Comparison of ENCODE assay signal across 10 mouse cellular contexts in the genomic region with DNA sequence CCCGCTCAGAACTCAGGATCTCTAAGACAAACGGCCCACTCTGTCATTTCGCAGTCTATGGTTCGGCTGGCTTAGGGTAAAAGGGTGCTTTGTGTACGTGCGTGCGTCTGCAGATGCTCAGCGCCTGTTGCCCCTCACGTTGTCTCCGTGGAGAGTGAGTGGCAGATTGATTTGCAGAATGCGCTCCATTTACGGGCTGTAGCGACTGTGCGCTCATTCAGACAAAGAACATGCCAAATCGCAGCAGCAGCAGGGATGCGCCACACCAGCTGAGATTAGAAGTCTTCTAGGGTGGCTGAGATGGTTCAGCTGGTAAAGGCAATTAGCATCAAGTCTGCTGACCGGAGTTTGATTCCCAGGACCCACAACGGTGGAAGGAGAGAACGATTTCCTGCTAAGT. TPM values are rescaled to one million over a fixed set of nuclear protein-coding genes. Genes with fewer than 3 reads are reported as not detected.
A peak's percentile ranks its signal among the peaks of the same experiment; 100 is the strongest.
DNase-seq lines count a peak whose midpoint lies in the region; ATAC-seq and TF ChIP-seq lines count a peak whose summit lies in the region.
"Had no signal": no experiment of that assay in that cellular context is flagged by ENCODE, and none has a peak within 500 bp of the region (broad histone marks: within the 10 kb centered on the region; RNA-seq: fewer than 3 reads in every experiment).

No protein-coding gene starts in this region.

- no peak for TF ChIP-seq POLR2A in heart, adult 2 months (IDR thresholded peaks at IDR 0.05; ENCODE audit: insufficient read depth, low read depth, low read length)

- peak overlapping the region; percentile 43 for H3K4me2 ChIP-seq in heart, embryonic 14.5 days (ENCODE audit: low read length)
- peak overlapping the region; percentile 48 for H3K4me2 ChIP-seq in forebrain, postnatal 0 days (ENCODE audit: low read depth)
- H3K4me2 ChIP-seq in midbrain, embryonic 13.5 days (replicated peaks): peak overlapping the region; percentile 48
- H3K4me2 ChIP-seq in lung, postnatal 0 days (replicated peaks; ENCODE audit: low read depth, low read length): no peak overlapping the region

- 41% methylated on average over 19 of the region's 19 CpGs for WGBS in heart, embryonic 14.5 days
- WGBS in heart, adult 2 months: 63% methylated on average over 19 of the region's 19 CpGs
- 10% methylated on average over 19 of the region's 19 CpGs for WGBS in forebrain, postnatal 0 days
- 22% methylated on average over 19 of the region's 19 CpGs for WGBS in midbrain, embryonic 13.5 days
- WGBS in lung, postnatal 0 days: 56% methylated on average over 19 of the region's 19 CpGs

- no peak for TF ChIP-seq CTCF in heart, adult 2 months (IDR thresholded peaks at IDR 0.05)
- no peak for TF ChIP-seq CTCF in forebrain, postnatal 0 days (IDR thresholded peaks at IDR 0.05; ENCODE audit: low read depth)
- no peak for TF ChIP-seq CTCF in lung, postnatal 0 days (IDR thresholded peaks at IDR 0.05)

- ATAC-seq in heart, embryonic 14.5 days (ENCODE audit: insufficient number of reproducible peaks, insufficient read depth, low FRiP score, low read depth): no peak
- ATAC-seq in forebrain, postnatal 0 days: peak; percentile 71
- peak; percentile 59 for ATAC-seq in midbrain, embryonic 13.5 days
- no peak for ATAC-seq in lung, postnatal 0 days

- H3K4me3 ChIP-seq in heart, embryonic 14.5 days (ENCODE audit: control insufficient read depth in 1 of 2, insufficient read depth in 1 of 2, low read depth in 1 of 2, low read length in 2 of 2): 0 out of 4 replicates have a peak overlapping the region, but pooled peaks of 1 of the 2 experiments have one; percentile 0
- H3K4me3 ChIP-seq in heart, adult 2 months: no peak overlapping the region
- H3K4me3 ChIP-seq in forebrain, postnatal 0 days (ENCODE audit: low read depth, low read length): peak overlapping the region; percentile 16
- H3K4me3 ChIP-seq in midbrain, embryonic 13.5 days (replicated peaks): peak overlapping the region; percentile 24
- no peak overlapping the region for H3K4me3 ChIP-seq in lung, postnatal 0 days (ENCODE audit: low read depth, low read length)

- no peak for TF ChIP-seq EP300 in heart, adult 2 months (IDR thresholded peaks at IDR 0.05; ENCODE audit: insufficient read depth, low read depth, low read length)
- TF ChIP-seq EP300 in lung, postnatal 0 days (IDR thresholded peaks at IDR 0.05): no peak

- H3K36me3 ChIP-seq in heart, embryonic 14.5 days (ENCODE audit: control insufficient read depth, insufficient read depth, low read length): no peaks in the 10 kb centered on the region
- H3K36me3 ChIP-seq in heart, adult 2 months (ENCODE audit: control insufficient read depth, insufficient read depth, low read length): no peaks in the 10 kb centered on the region; the same call in 1 of the 2 replicates
- no peaks in the 10 kb centered on the region for H3K36me3 ChIP-seq in forebrain, postnatal 0 days (ENCODE audit: insufficient read depth)
- no peaks in the 10 kb centered on the region for H3K36me3 ChIP-seq in midbrain, embryonic 13.5 days
- H3K36me3 ChIP-seq in lung, postnatal 0 days (ENCODE audit: insufficient read depth, low read length): no peaks in the 10 kb centered on the region

- H3K9ac ChIP-seq in heart, embryonic 14.5 days (ENCODE audit: low read length): no peak overlapping the region
- no peak overlapping the region for H3K9ac ChIP-seq in heart, adult 2 months (ENCODE audit: low read depth, low read length)
- H3K9ac ChIP-seq in forebrain, postnatal 0 days: peak overlapping the region; percentile 18; the same call in 1 of the 2 replicates
- H3K9ac ChIP-seq in midbrain, embryonic 13.5 days (replicated peaks): no peak overlapping the region; the same call in 1 of the 2 replicates
- H3K9ac ChIP-seq in lung, postnatal 0 days (replicated peaks; ENCODE audit: low read depth): no peak overlapping the region
- H3K9ac ChIP-seq: liver, embryonic 14.5 days had no signal

- DNase-seq in heart, adult 2 months: no peak
- peak; percentile 43 for DNase-seq in brain, adult 2 months (ENCODE audit: low read depth, low spot score)
- DNase-seq in forebrain, postnatal 0 days: peak; percentile 74
- DNase-seq in adipocyte (ENCODE audit: low spot score): no peak
- no peak for DNase-seq in right cerebral cortex, adult 18-20 months
- no peak for DNase-seq in lung, postnatal 0 days (ENCODE audit: low spot score)

- H3K4me1 ChIP-seq in heart, embryonic 14.5 days (ENCODE audit: control insufficient read depth in 2 of 2, insufficient read depth in 2 of 2, low read length in 2 of 2): peaks cover 0 to 18% of the 10 kb centered on the region in 2 experiments; a peak in 3 of 4 replicates
- no peaks in the 10 kb centered on the region; the same call in none of the 2 replicates for H3K4me1 ChIP-seq in heart, adult 2 months (ENCODE audit: control insufficient read depth, insufficient read depth, low read length)
- H3K4me1 ChIP-seq in forebrain, postnatal 0 days (ENCODE audit: insufficient read depth): peaks cover 6% of the 10 kb centered on the region
- peaks cover 36% of the 10 kb centered on the region for H3K4me1 ChIP-seq in midbrain, embryonic 13.5 days (replicated peaks)
- H3K4me1 ChIP-seq in lung, postnatal 0 days (ENCODE audit: insufficient read depth, low read depth, low read length): peaks cover 3% of the 10 kb centered on the region; the same call in 1 of the 2 replicates

- intact Hi-C loops in heart, adult 2 months (cut with DNase I): no loop called here

- H3K9me3 ChIP-seq in heart, embryonic 14.5 days (ENCODE audit: control insufficient read depth, low read length): no peaks in the 10 kb centered on the region
- H3K9me3 ChIP-seq in forebrain, postnatal 0 days (ENCODE audit: low read length): no peaks in the 10 kb centered on the region
- no peaks in the 10 kb centered on the region for H3K9me3 ChIP-seq in midbrain, embryonic 13.5 days
- H3K9me3 ChIP-seq in lung, postnatal 0 days (ENCODE audit: low read length): no peaks in the 10 kb centered on the region

- H3K27ac ChIP-seq in heart, embryonic 14.5 days (replicated peaks in 1 of 2; ENCODE audit: control insufficient read depth in 1 of 2, insufficient read depth in 1 of 2, low read depth in 2 of 2, low read length in 2 of 2): no peak overlapping the region
- no peak overlapping the region for H3K27ac ChIP-seq in heart, adult 2 months
- H3K27ac ChIP-seq in forebrain, postnatal 0 days (ENCODE audit: low read depth, low read length): peak overlapping the region; percentile 15; the same call in 1 of the 2 replicates
- H3K27ac ChIP-seq in midbrain, embryonic 13.5 days: peak overlapping the region; percentile 8; the same call in 1 of the 2 replicates
- H3K27ac ChIP-seq in lung, postnatal 0 days (ENCODE audit: low read length): no peak overlapping the region
- H3K27ac ChIP-seq: liver, embryonic 14.5 days had no signal

- H3K79me2 ChIP-seq in heart, adult 2 months (replicated peaks; ENCODE audit: control insufficient read depth, insufficient read depth, low read length): no peaks in the 10 kb centered on the region

- no peaks in the 10 kb centered on the region for H3K27me3 ChIP-seq in heart, embryonic 14.5 days (ENCODE audit: control insufficient read depth, insufficient read depth, low read length)
- no peaks in the 10 kb centered on the region for H3K27me3 ChIP-seq in heart, adult 2 months (ENCODE audit: control insufficient read depth, insufficient read depth, low read length)
- no peaks in the 10 kb centered on the region for H3K27me3 ChIP-seq in forebrain, postnatal 0 days (ENCODE audit: insufficient read depth, low read length)
- H3K27me3 ChIP-seq in midbrain, embryonic 13.5 days: peaks cover 9% of the 10 kb centered on the region; the same call in 1 of the 2 replicates
- no peaks in the 10 kb centered on the region for H3K27me3 ChIP-seq in lung, postnatal 0 days (replicated peaks; ENCODE audit: insufficient read depth, low read length)
- H3K27me3 ChIP-seq: CH12.LX had no signal

RNA-seq across cellular contexts. Expression of a gene that starts 2.8 kb away (rescaled TPM):
- polyA plus RNA-seq in heart, embryonic 14.5 days (2014; fragmentation: Nextera tagmentation; extraction: Ambion mirVana): 18.8 and 19.2 TPM in 2 replicates
- total RNA-seq in heart, adult 2 months (2021): 1 to 10 TPM; 3.8 TPM
- 4.1 and 5.5 TPM in 2 replicates for polyA plus RNA-seq in heart, adult 2 months (2012; rRNA removed)
- total RNA-seq in forebrain, postnatal 0 days (2014; rRNA removed): 25.5 and 25.9 TPM in 2 replicates
- polyA plus RNA-seq in forebrain, postnatal 0 days (2015; fragmentation: Nextera tagmentation; extraction: Ambion mirVana): 19.2 and 21.3 TPM in 2 replicates
- polyA plus RNA-seq in midbrain, embryonic 13.5 days (2015; fragmentation: Nextera tagmentation; extraction: Ambion mirVana): 22.9 and 24.9 TPM in 2 replicates
- 4.7 and 5.1 TPM in 2 replicates for polyA plus RNA-seq in lung, postnatal 0 days (2015; fragmentation: Nextera tagmentation; extraction: Ambion mirVana)

RNA-seq across cellular contexts. Expression of a gene that starts 58.6 kb away (rescaled TPM):
- polyA plus RNA-seq in heart, embryonic 14.5 days (2014; fragmentation: Nextera tagmentation; extraction: Ambion mirVana): 4.4 and 5.0 TPM in 2 replicates
- total RNA-seq in heart, adult 2 months (2021): 1 to 10 TPM; 6.7 to 9.1 TPM
- 1.2 and 2.3 TPM in 2 replicates for polyA plus RNA-seq in heart, adult 2 months (2012; rRNA removed)
- 17.2 and 23.9 TPM in 2 replicates for total RNA-seq in forebrain, postnatal 0 days (2014; rRNA removed)
- polyA plus RNA-seq in forebrain, postnatal 0 days (2015; fragmentation: Nextera tagmentation; extraction: Ambion mirVana): 7.3 and 8.3 TPM in 2 replicates
- polyA plus RNA-seq in midbrain, embryonic 13.5 days (2015; fragmentation: Nextera tagmentation; extraction: Ambion mirVana): 5.5 and 5.6 TPM in 2 replicates
- polyA plus RNA-seq in lung, postnatal 0 days (2015; fragmentation: Nextera tagmentation; extraction: Ambion mirVana): 8.2 and 9.0 TPM in 2 replicates

Comparison
In these comparisons a context has a peak if more than half of its experiments do, and no peak if none do; other contexts are left out.
1. ATAC-seq: peak in forebrain, postnatal 0 days (single experiment) and midbrain, embryonic 13.5 days (single experiment); none in heart, embryonic 14.5 days (single experiment) and lung, postnatal 0 days (single experiment).
2. H3K27ac ChIP-seq: peak in forebrain, postnatal 0 days (single experiment) and midbrain, embryonic 13.5 days (single experiment); none in heart, embryonic 14.5 days (0 of 2), heart, adult 2 months (single experiment) and lung, postnatal 0 days (single experiment).
3. H3K4me3 ChIP-seq: peak in forebrain, postnatal 0 days (single experiment) and midbrain, embryonic 13.5 days (single experiment); none in heart, adult 2 months (single experiment) and lung, postnatal 0 days (single experiment).
4. DNase-seq: peak in brain, adult 2 months (single experiment) and forebrain, postnatal 0 days (single experiment); none in heart, adult 2 months (0 of 2), adipocyte (single experiment), right cerebral cortex, adult 18-20 months (single experiment) and lung, postnatal 0 days (single experiment).